Mouse (Mus musculus) cerebellum, postnatal 4 days (tissue): ENCODE results near the gene Prkca.

Source experiments
- DNase-seq, 2 experiments: peaks; one replicate each; pipeline ENCODE4 v3.0.0; 2022; ENCODE audit warnings: low spot score in 2 of 2, mixed read lengths in 1 of 2

Gene Prkca

GRCm38 (mm10) chr11:107947951-107948350, 395.8 kb downstream of the Prkca start:
- no peak for DNase-seq

DNA sequence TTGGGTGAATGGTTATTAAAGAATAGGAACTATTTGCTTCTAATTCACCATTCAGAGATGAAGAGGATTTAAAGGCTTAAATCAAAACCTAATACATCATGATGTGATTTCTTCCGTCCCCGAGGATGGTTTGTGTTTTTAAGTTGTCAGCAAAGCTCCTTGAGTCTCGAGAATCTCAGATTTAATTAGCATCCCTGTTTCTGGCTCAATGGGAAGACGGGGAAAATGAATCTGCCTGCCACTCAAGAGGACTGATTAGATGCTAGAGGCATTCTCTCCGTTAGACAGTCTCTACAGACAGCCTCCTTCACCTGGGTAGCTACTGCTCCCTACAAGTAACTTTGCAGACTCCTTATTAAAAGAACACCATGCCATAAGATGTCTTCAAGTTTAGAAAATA, 396.9 kb downstream of the Prkca start:
- no peak for DNase-seq

DNA sequence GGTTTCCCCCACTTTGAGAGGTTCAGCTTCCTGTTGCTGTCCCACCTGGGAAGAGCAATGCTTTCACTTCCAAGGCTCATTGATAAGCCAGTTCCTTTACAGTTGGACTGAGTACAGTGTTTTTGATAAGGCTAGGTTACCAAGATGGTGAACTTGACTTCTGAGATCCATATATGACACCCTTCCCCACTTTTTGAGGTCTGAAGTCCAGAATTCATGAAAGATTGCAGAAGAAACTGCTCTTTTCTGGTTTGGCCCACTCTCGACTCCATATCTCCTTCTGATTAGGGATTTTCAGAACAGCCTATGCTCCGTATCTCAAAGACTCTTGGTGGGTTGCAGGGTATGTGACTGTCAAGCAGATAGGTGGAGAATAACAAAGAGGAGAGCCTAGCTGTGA, 406.8 kb downstream of the Prkca start:
- no peak for DNase-seq

DNA sequence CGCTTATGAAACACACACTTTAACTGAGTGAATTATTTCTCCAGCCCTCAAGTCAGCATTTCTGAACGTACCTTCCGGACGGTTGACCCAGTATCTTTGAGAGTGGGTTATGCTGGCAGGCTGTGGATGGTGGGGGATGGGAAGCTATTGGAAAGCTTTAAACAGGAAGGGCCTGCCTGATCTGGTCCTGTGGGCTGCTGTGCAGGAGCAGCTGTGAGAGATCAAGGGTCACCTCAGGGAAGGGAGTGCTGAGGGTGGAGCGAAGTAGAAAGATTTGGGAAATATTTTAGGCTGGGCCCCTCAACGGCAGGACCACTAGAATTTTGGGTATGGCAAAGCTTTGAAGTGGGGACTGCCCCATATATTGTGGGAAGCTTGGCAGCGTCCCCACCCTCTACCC, 412.0 kb downstream of the Prkca start:
- DNase-seq = no peak

- DNase-seq = no peak
Observed at GRCm38 (mm10) chr11:107931288-107931687, 412.4 kb downstream of the Prkca start.

- DNase-seq = no peak
Observed at GRCm38 (mm10) chr11:107929712-107930111, 414.0 kb downstream of the Prkca start.

DNA sequence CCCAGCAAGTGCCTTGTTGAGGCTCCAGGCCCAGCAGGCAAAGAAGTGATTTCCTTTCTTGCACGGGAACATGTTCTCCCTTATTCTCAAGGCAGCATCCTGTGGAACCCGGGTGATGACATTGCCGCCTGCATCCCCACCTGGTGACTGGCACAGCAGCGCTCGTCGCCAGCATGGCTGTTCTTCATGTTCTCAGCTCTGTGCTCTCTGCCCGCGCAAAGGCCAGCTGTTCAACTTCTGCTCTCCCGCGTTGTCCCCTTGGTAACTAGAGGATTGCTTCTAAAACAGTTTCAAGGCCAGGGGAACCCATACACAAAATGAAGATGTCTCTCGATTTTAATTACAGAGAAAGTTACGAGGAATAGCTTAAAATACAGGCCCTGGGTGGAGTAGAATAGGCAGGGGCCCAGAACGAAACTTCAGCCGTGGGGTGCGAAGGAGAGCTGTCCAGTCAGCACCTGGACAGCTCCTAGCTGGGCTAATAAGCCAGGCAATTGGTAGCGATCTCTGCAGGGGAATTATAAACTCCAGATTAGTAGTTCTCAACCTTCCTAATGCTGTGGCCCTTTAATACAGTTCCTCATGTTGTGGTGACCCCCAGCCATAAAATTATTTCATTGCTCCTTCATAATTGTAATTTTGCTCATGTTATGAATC, 423.7 kb downstream of the Prkca start:
- DNase-seq = no peak

- no peak for DNase-seq
Observed at GRCm38 (mm10) chr11:107917721-107918235, 425.9 kb downstream of the Prkca start.

DNA sequence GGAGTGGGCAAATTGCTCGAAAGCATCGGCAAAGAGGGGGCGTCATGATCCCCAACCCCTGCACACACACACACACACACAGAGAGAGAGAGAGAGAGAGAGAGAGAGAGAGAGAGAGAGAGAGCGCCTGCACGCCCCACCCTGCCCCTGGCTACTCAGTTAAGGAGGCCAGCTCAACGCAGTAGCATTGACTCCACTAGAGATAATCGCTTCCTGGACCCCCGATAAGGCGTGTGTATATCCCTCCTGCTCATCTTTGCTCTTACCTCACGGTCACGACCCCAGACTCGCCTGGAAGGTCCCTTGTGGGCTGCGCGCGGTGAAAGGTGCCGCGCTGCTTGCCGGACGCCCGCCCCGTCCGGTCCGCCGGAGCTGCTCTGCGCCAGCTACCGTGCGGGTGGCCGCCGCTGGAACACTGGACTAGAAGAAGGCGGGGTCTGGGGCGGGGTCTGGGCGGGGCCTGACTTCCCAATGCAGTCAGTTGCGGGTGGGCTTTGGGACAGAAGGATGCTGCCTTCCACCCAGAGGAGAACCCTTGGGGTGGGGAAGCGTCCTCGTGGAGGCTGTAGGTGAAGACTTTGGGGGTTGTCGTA, 429.0 kb downstream of the Prkca start, which contains the start of gene Cacng5:
TSS of gene Cacng5 (minus strand) at position 422 of the 593 bp plus-strand sequence.
- peak in 1 of 2 experiments; percentile 47 for DNase-seq

DNA sequence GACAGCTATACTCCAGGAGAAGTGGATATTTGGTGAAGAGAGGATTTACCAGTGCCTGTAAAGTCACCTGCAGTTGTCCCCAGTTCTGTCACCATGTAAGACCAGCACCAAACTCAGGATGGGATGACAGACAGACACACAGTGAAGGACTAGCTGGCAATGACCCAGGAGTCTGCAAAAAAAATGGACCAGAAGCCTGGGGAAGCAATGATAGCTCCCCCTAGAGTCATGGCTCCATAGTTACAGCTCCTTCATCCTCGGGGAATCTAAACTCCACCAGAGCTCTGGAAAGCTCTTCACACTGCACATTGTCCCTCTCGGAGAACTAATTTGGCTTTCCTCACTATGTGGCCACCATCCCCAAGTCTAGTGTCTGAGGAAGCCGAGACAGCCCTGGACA, 430.4 kb downstream of the Prkca start:
- DNase-seq = no peak

DNA sequence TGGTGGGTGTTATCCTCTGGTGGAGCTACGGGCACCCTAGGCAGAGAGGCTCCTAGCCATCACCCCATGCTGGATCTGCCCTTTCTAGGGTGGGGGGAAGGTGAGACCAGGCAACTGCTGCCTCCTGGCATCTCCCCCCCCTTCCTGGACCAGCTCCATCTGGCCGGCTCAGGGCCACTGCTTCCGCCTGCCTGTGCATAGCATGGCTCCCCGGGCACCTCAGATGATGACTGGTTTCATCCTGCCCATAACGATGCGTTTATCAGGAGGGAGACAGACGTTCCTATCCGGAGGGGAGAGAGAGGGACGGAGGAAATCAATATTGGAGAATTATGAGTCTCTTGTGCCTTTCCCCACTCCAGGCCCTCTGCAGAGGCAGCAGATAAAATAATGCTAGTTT, 438.4 kb downstream of the Prkca start:
- DNase-seq = peak in 1 of 2 experiments; percentile 35

- peak in 1 of 2 experiments; percentile 41 for DNase-seq
Observed at GRCm38 (mm10) chr11:107903966-107904605, 439.6 kb downstream of the Prkca start.

GRCm38 (mm10) chr11:107900470-107900869, 443.3 kb downstream of the Prkca start:
- DNase-seq = no peak

GRCm38 (mm10) chr11:107898698-107899097, 445.0 kb downstream of the Prkca start:
- no peak for DNase-seq

DNA sequence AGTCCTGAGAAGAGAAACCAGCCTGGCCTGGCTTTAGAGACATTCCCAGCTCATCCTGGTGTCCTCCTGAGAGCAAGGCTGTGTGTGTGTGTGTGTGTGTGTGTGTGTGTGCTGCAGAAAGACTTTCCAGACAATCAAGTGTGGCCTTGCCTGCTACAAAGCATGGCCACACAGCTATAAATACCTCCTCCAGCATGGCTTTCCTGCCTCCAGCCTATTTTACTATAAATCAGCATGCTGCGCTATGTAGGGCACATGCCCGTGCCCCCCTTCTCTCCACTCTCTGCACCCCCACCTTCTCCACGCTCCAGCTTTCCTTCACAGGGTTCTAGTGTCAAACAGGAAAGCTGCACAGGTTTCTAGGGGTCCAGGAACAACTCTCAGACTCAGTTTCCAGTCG, 448.1 kb downstream of the Prkca start:
- DNase-seq = no peak

DNA sequence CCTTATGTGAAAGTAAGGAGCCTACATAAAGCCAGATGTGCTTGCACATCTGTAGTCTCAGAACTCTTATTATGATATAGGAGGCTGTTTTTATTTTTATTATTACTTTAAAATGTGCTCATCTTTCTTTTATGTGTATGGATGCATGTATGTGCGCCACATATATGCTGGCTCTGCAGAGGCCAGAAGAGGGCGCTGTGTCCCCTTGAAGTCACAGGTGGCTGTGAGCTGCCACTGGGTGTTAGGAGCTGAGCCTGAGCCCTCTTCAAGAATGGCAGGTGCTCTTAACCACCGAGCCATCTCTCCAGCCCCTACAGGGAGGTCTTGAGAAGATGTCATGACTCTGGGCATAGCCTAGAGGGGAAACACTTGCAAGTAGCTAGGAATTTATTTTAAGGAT, 452.4 kb downstream of the Prkca start:
- DNase-seq = no peak

- DNase-seq = no peak
Observed at GRCm38 (mm10) chr11:107887342-107887741, 456.4 kb downstream of the Prkca start.
